Mouse (Mus musculus) forebrain, embryonic 11.5 days (tissue): ENCODE measurements around the gene Cox11. TPM values are rescaled to one million over a fixed set of nuclear protein-coding genes. Genes with fewer than 3 reads are reported as not detected.

Experiments
- ATAC-seq: fragments of 200-750 bp; cut with Nextera tagmentation; replicated peaks from 2 replicates; pipeline ENCODE4 v1.8.0; 2017; ENCODE audit warnings: moderate TSS enrichment; ENCODE audit not compliant: low FRiP score
- DNase-seq: peaks from one replicate; pipeline ENCODE4 v3.0.0-alpha.2; 2017; ENCODE audit warnings: low spot score
- H3K27ac ChIP-seq: fragments of 300-500 bp; sonication (generic); 2 replicates; pipeline ENCODE4 v1.5.1; 2014; ENCODE audit warnings: low read depth, low read length
- H3K27me3 ChIP-seq: fragments of 300-500 bp; sonication (generic); 2 replicates; pipeline ENCODE4 v1.6.1; 2014; ENCODE audit warnings: mild to moderate bottlenecking, low read length, mixed read lengths; ENCODE audit not compliant: control insufficient read depth, insufficient read depth
- H3K36me3 ChIP-seq: fragments of 300-500 bp; sonication (generic); 2 replicates; pipeline ENCODE4 v1.6.1; 2014; ENCODE audit warnings: mild to moderate bottlenecking, low read length, moderate library complexity, mixed read lengths; ENCODE audit not compliant: control insufficient read depth, insufficient read depth
- H3K4me1 ChIP-seq: fragments of 300-500 bp; sonication (generic); replicated peaks from 2 replicates; pipeline ENCODE4 v1.6.1; 2014; ENCODE audit warnings: low read length, mixed read lengths; ENCODE audit not compliant: control insufficient read depth, insufficient read depth
- H3K4me2 ChIP-seq: fragments of 300-500 bp; sonication (generic); 2 replicates; pipeline ENCODE4 v1.6.1; 2014; ENCODE audit warnings: low read depth, mild to moderate bottlenecking, low read length, moderate library complexity, mixed read lengths; ENCODE audit not compliant: severe bottlenecking
- H3K4me3 ChIP-seq: fragments of 300-500 bp; sonication (generic); 2 replicates; pipeline ENCODE4 v1.5.1; 2014; ENCODE audit warnings: low read depth, low read length
- H3K9ac ChIP-seq: fragments of 300-500 bp; sonication (generic); 2 replicates; pipeline ENCODE4 v1.6.1; 2014; ENCODE audit warnings: low read length
- H3K9me3 ChIP-seq: fragments of 300-500 bp; sonication (generic); 2 replicates; pipeline ENCODE4 v1.6.1; 2016; ENCODE audit warnings: low read length, mixed read lengths; ENCODE audit not compliant: control insufficient read depth
- WGBS: fragments of 180-500 bp; shearing (Covaris S2); extraction: QIAGEN DNeasy Blood & Tissue Kit; methylation state at CpG from one replicate; pipeline ENCODE4 v1.1.7; 2014; 5-methylcytosine and 5-hydroxymethylcytosine counted together
- polyA plus RNA-seq: library from polyadenylated mRNA; unstranded; fragments of >200 nt; fragmentation: Nextera tagmentation; extraction: Ambion mirVana; gene quantifications from 2 replicates; pipeline ENCODE4 v1.2.1, GENCODE M21; 2014

The Cox11 gene
- 30.5 and 30.6 TPM in 2 replicates for polyA plus RNA-seq

- peak; percentile 97 for ATAC-seq
- under 1% methylated on average over 46 of the region's 48 CpGs for WGBS
- Histone ChIP-seq H3K4me2 (peak within 1 kb of the TSS; percentile 62), H3K4me3 (peak within 1 kb of the TSS; percentile 94), H3K4me1 (peaks cover 6% of the 10 kb centered on the region; the same call in 1 of the 2 replicates), H3K9me3 (no peaks in the 10 kb centered on the region), H3K27me3 (no peaks in the 10 kb centered on the region), H3K36me3 (no peaks in the 10 kb centered on the region), H3K9ac (peak within 1 kb of the TSS; percentile 97), H3K27ac (peak within 1 kb of the TSS; percentile 90)
- peak; percentile 98 for DNase-seq
Observed at GRCm38 (mm10) chr11:90637440-90638311, at the start of gene Cox11, which contains the start of gene Stxbp4. Gene Cox11 (plus strand): TSS chr11:90638173. Gene Stxbp4 (minus strand): TSS chr11:90638084.

GRCm38 (mm10) chr11:90590996-90591395, 47.0 kb upstream of the Cox11 start:
- Histone ChIP-seq H3K4me2 (no peak overlapping the region), H3K9me3 (no peaks in the 10 kb centered on the region), H3K36me3 (no peaks in the 10 kb centered on the region; the same call in 1 of the 2 replicates), H3K9ac (no peak overlapping the region), H3K27ac (no peak overlapping the region), H3K27me3 (no peaks in the 10 kb centered on the region), H3K4me1 (no peaks in the 10 kb centered on the region), H3K4me3 (no peak overlapping the region)
- WGBS: 96% methylated on average over 1 of the region's 1 CpGs
- ATAC-seq (no peak), DNase-seq (no peak)

- Histone ChIP-seq H3K27me3 (no peaks in the 10 kb centered on the region), H3K9ac (no peak overlapping the region), H3K27ac (no peak overlapping the region), H3K4me1 (no peaks in the 10 kb centered on the region), H3K36me3 (no peaks in the 10 kb centered on the region; the same call in 1 of the 2 replicates), H3K4me2 (no peak overlapping the region), H3K9me3 (no peaks in the 10 kb centered on the region), H3K4me3 (no peak overlapping the region)
- 90% methylated on average over 1 of the region's 1 CpGs for WGBS
- DNase-seq (no peak), ATAC-seq (no peak)
Observed at GRCm38 (mm10) chr11:90595826-90596225, 42.1 kb upstream of the Cox11 start.

- H3K36me3 ChIP-seq: no peaks in the 10 kb centered on the region; the same call in 1 of the 2 replicates
- DNase-seq (no peak), ATAC-seq (no peak)
- WGBS: 92% methylated on average over 2 of the region's 2 CpGs
- no peak overlapping the region for H3K4me3 ChIP-seq
- no peak overlapping the region for H3K9ac ChIP-seq
- no peaks in the 10 kb centered on the region for H3K27me3 ChIP-seq
- H3K9me3 ChIP-seq: no peaks in the 10 kb centered on the region
- no peak overlapping the region for H3K27ac ChIP-seq
- no peaks in the 10 kb centered on the region for H3K4me1 ChIP-seq
- H3K4me2 ChIP-seq: no peak overlapping the region
Observed at GRCm38 (mm10) chr11:90603066-90603465, 34.9 kb upstream of the Cox11 start.

- H3K4me1 ChIP-seq: no peaks in the 10 kb centered on the region
- no peak overlapping the region for H3K4me2 ChIP-seq
- no peak overlapping the region for H3K9ac ChIP-seq
- no peaks in the 10 kb centered on the region for H3K27me3 ChIP-seq
- H3K36me3 ChIP-seq: no peaks in the 10 kb centered on the region; the same call in 1 of the 2 replicates
- H3K9me3 ChIP-seq: no peaks in the 10 kb centered on the region
- ATAC-seq: no peak
- H3K4me3 ChIP-seq: no peak overlapping the region
- no peak for DNase-seq
- H3K27ac ChIP-seq: no peak overlapping the region
Observed at GRCm38 (mm10) chr11:90612118-90612517, 25.9 kb upstream of the Cox11 start.

GRCm38 (mm10) chr11:90614743-90615142, 23.2 kb upstream of the Cox11 start:
- no peak overlapping the region for H3K27ac ChIP-seq
- H3K27me3 ChIP-seq: no peaks in the 10 kb centered on the region
- ATAC-seq: no peak
- no peak overlapping the region for H3K4me3 ChIP-seq
- DNase-seq: no peak
- H3K9ac ChIP-seq: no peak overlapping the region
- H3K9me3 ChIP-seq: no peaks in the 10 kb centered on the region
- no peak overlapping the region for H3K4me2 ChIP-seq
- WGBS: 95% methylated on average over 6 of the region's 6 CpGs
- H3K4me1 ChIP-seq: no peaks in the 10 kb centered on the region
- H3K36me3 ChIP-seq: no peaks in the 10 kb centered on the region

- no peak for ATAC-seq
Observed at GRCm38 (mm10) chr11:90616431-90616830, 21.5 kb upstream of the Cox11 start.

GRCm38 (mm10) chr11:90622044-90622443, 15.9 kb upstream of the Cox11 start:
- WGBS: 93% methylated on average over 12 of the region's 12 CpGs
- Histone ChIP-seq H3K9ac (no peak overlapping the region), H3K27ac (no peak overlapping the region), H3K27me3 (no peaks in the 10 kb centered on the region), H3K4me1 (no peaks in the 10 kb centered on the region), H3K36me3 (no peaks in the 10 kb centered on the region), H3K4me2 (no peak overlapping the region), H3K9me3 (no peaks in the 10 kb centered on the region), H3K4me3 (no peak overlapping the region)
- ATAC-seq (no peak), DNase-seq (no peak)

More at GRCm38 (mm10) chr11:90616431-90616830, 21.5 kb upstream of the Cox11 start:
- no peak overlapping the region for H3K9ac ChIP-seq
- no peaks in the 10 kb centered on the region for H3K36me3 ChIP-seq
- no peak for DNase-seq
- H3K4me3 ChIP-seq: no peak overlapping the region
- no peaks in the 10 kb centered on the region for H3K27me3 ChIP-seq
- H3K4me1 ChIP-seq: no peaks in the 10 kb centered on the region
- no peak overlapping the region for H3K27ac ChIP-seq
- no peak overlapping the region for H3K4me2 ChIP-seq
- no peaks in the 10 kb centered on the region for H3K9me3 ChIP-seq

- ATAC-seq: no peak
- WGBS: 96% methylated on average over 7 of the region's 7 CpGs
- Histone ChIP-seq H3K27ac (no peak overlapping the region), H3K4me2 (no peak overlapping the region), H3K4me3 (no peak overlapping the region), H3K9ac (no peak overlapping the region), H3K9me3 (no peaks in the 10 kb centered on the region), H3K36me3 (no peaks in the 10 kb centered on the region), H3K27me3 (no peaks in the 10 kb centered on the region), H3K4me1 (no peaks in the 10 kb centered on the region)
- no peak for DNase-seq
Observed at GRCm38 (mm10) chr11:90622500-90622899, 15.5 kb upstream of the Cox11 start.
